Mouse (Mus musculus) thymus, adult 18-20 months (tissue): ENCODE measurements around the gene 6430548M08Rik.

Experiments
- DNase-seq, 2 experiments: peaks; one replicate each; pipeline ENCODE4 v3.0.0; 2022; ENCODE audit warnings: mixed read lengths in 2 of 2

Gene 6430548M08Rik

GRCm38 (mm10) chr8:120110966-120111365, 3.0 kb upstream of the 6430548M08Rik start:
- DNase-seq, result no peak

GRCm38 (mm10) chr8:120111382-120111781, 2.6 kb upstream of the 6430548M08Rik start:
- no peak for DNase-seq

GRCm38 (mm10) chr8:120112535-120112934, 1.4 kb upstream of the 6430548M08Rik start:
- DNase-seq, result no peak

GRCm38 (mm10) chr8:120113306-120113705, 646 bp upstream of the 6430548M08Rik start:
- DNase-seq, result no peak

GRCm38 (mm10) chr8:120114315-120114841, 426 bp downstream of the 6430548M08Rik start:
- DNase-seq, result no peak

- DNase-seq, result no peak
Measured at GRCm38 (mm10) chr8:120116600-120116999, 2.6 kb downstream of the 6430548M08Rik start.

GRCm38 (mm10) chr8:120118162-120118561, 4.2 kb downstream of the 6430548M08Rik start:
- DNase-seq, result no peak

- no peak for DNase-seq
Measured at GRCm38 (mm10) chr8:120118847-120119246, 4.9 kb downstream of the 6430548M08Rik start.

GRCm38 (mm10) chr8:120119429-120119828, 5.5 kb downstream of the 6430548M08Rik start:
- no peak for DNase-seq

- DNase-seq, result no peak
Measured at GRCm38 (mm10) chr8:120119931-120120330, 6.0 kb downstream of the 6430548M08Rik start.

- DNase-seq, result no peak
Measured at GRCm38 (mm10) chr8:120120951-120121350, 7.0 kb downstream of the 6430548M08Rik start.

GRCm38 (mm10) chr8:120124261-120124660, 10.3 kb downstream of the 6430548M08Rik start:
- no peak for DNase-seq

- DNase-seq, result no peak
Measured at GRCm38 (mm10) chr8:120124836-120125389, 11.0 kb downstream of the 6430548M08Rik start.

- no peak for DNase-seq
Measured at GRCm38 (mm10) chr8:120126357-120127161, 12.6 kb downstream of the 6430548M08Rik start.

GRCm38 (mm10) chr8:120129547-120129946, 15.6 kb downstream of the 6430548M08Rik start:
- no peak for DNase-seq

GRCm38 (mm10) chr8:120131158-120131557, 17.2 kb downstream of the 6430548M08Rik start:
- DNase-seq, result no peak

GRCm38 (mm10) chr8:120133169-120133568, 19.2 kb downstream of the 6430548M08Rik start:
- DNase-seq, result no peak

GRCm38 (mm10) chr8:120135687-120136086, 21.7 kb downstream of the 6430548M08Rik start:
- no peak for DNase-seq

- DNase-seq, result no peak
Measured at GRCm38 (mm10) chr8:120136618-120137017, 22.7 kb downstream of the 6430548M08Rik start.

GRCm38 (mm10) chr8:120138958-120139357, 25.0 kb downstream of the 6430548M08Rik start:
- no peak for DNase-seq

GRCm38 (mm10) chr8:120140769-120141168, 26.8 kb downstream of the 6430548M08Rik start:
- no peak for DNase-seq

- no peak for DNase-seq
Measured at GRCm38 (mm10) chr8:120143911-120144651, 30.1 kb downstream of the 6430548M08Rik start.

GRCm38 (mm10) chr8:120144652-120145301, 30.8 kb downstream of the 6430548M08Rik start:
- no peak for DNase-seq
